Mouse (Mus musculus) forebrain, embryonic 10.5 days (tissue): Measurements from ENCODE around the gene Sae1. TPM values are rescaled to one million over a fixed set of nuclear protein-coding genes. Genes with fewer than 3 reads are reported as not detected.
A peak's percentile ranks its signal among the peaks of the same experiment; 100 is the strongest.

ENCODE experiments used
- DNase-seq: peaks from one replicate; pipeline ENCODE4 v3.0.0-alpha.2; 2017; ENCODE audit warnings: low spot score; ENCODE audit errors: extremely low spot score
- H3K27ac ChIP-seq: fragments of 300-500 bp; sonication (generic); 2 replicates; pipeline ENCODE4 v1.5.1; 2016; ENCODE audit warnings: mild to moderate bottlenecking
- H3K27me3 ChIP-seq: fragments of 300-500 bp; sonication (generic); 2 replicates; pipeline ENCODE4 v1.6.1; 2016; ENCODE audit warnings: mild to moderate bottlenecking; ENCODE audit not compliant: poor library complexity, severe bottlenecking
- H3K36me3 ChIP-seq: fragments of 300-500 bp; sonication (generic); replicated peaks from 2 replicates; pipeline ENCODE4 v1.6.1; 2016; ENCODE audit warnings: mild to moderate bottlenecking, moderate library complexity
- H3K4me1 ChIP-seq: fragments of 300-500 bp; sonication (generic); 2 replicates; pipeline ENCODE4 v1.6.1; 2016
- H3K4me3 ChIP-seq: fragments of 300-500 bp; sonication (generic); 2 replicates; pipeline ENCODE4 v1.5.1; 2016; ENCODE audit warnings: mild to moderate bottlenecking, moderate library complexity
- H3K9me3 ChIP-seq: fragments of 300-500 bp; sonication (generic); 2 replicates; pipeline ENCODE4 v1.6.1; 2016; ENCODE audit warnings: mild to moderate bottlenecking, moderate library complexity
- WGBS: fragments of 180-500 bp; shearing (Covaris S2); methylation state at CpG from one replicate; pipeline ENCODE4 v1.1.7; 2016; 5-methylcytosine and 5-hydroxymethylcytosine counted together
- polyA plus RNA-seq: library from polyadenylated mRNA; unstranded; fragments of >200 nt; fragmentation: Nextera tagmentation; extraction: Ambion mirVana; gene quantifications from 2 replicates; pipeline ENCODE4 v1.2.1, GENCODE M21; 2016

The Sae1 gene
- polyA plus RNA-seq, 1 experiment from 2014 or later = 505 TPM

DNA sequence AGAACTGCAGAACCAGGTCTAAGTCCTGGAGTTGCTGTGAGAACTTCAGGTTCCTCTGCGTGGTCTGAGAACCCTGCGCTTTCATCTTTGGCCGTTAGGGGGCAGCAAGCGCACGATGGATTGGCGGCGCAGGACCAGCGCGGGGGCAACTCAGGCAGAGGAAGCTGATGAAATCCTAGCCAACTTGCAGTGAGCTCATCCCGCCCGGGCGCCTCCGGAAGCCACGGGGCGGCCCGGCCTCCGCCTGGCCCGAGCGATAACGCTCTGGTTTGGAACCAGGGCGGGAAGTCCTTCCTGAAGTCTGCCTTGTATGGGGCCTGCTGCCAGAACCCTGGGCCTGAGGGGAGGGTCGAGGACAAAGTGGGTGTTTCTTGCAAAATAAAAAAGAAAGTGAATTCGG lies 92.8 kb downstream of the Sae1 start:
- Histone ChIP-seq H3K27me3 (peaks cover 16% of the 10 kb centered on the region; the same call in 1 of the 2 replicates), H3K27ac (peak overlapping the region; percentile 92), H3K4me3 (peak overlapping the region; percentile 62), H3K4me1 (peaks cover 46% of the 10 kb centered on the region), H3K36me3 (no peaks in the 10 kb centered on the region), H3K9me3 (no peaks in the 10 kb centered on the region)
- WGBS = under 1% methylated on average over 23 of the region's 23 CpGs
- peak; percentile 94 for DNase-seq

DNA sequence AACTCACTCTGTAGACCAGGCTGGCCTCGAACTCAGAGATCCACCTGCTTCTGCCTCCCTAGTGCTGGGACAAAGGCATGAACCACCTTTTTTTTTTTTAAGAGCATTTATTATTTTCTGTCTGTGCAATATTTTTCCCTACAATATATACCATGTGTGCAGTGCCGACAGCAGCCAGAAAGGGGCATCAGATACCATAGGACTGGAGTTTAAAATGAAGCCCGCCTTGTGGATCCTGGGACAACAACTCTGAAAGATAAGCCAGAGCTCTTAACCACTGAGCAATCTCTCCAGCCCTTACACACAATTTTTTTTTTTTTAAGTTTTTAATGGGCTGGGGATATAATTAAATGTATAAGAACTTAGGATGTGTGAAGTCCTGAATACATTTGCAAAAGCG lies 93.3 kb downstream of the Sae1 start:
- WGBS = 31% methylated on average over 4 of the region's 4 CpGs
- Histone ChIP-seq H3K27me3 (peaks cover 16% of the 10 kb centered on the region; the same call in 1 of the 2 replicates), H3K9me3 (no peaks in the 10 kb centered on the region), H3K4me1 (peaks cover 41% of the 10 kb centered on the region), H3K36me3 (no peaks in the 10 kb centered on the region), H3K27ac (peak overlapping the region; percentile 92), H3K4me3 (peak overlapping the region; percentile 62)
- no peak for DNase-seq

DNA sequence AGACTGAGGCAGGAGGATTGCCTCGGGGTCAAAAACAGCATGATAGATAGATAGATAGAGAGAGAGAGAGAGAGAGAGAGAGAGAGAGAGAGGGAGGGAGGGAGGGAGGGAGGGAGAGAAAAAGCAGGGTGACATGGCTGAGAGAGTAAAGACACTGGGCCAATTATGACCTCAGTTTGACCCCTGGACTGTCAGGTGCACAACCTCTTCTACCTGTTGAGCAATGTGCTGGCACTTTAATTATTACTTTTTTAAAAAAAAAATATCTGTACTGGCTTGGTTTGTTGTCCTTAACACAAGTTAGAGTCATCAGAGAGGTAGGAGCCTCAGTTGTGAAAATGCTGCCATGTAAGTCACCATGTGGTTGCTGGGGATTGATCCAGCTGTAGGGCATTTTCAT lies 99.8 kb downstream of the Sae1 start:
- H3K9me3 ChIP-seq = no peaks in the 10 kb centered on the region
- no peaks in the 10 kb centered on the region for H3K27me3 ChIP-seq
- H3K4me3 ChIP-seq = no peak overlapping the region
- peaks cover 20% of the 10 kb centered on the region for H3K4me1 ChIP-seq
- H3K36me3 ChIP-seq = peaks cover 20% of the 10 kb centered on the region
- no peak overlapping the region for H3K27ac ChIP-seq
- DNase-seq = no peak
- 92% methylated on average over 1 of the region's 1 CpGs for WGBS

DNA sequence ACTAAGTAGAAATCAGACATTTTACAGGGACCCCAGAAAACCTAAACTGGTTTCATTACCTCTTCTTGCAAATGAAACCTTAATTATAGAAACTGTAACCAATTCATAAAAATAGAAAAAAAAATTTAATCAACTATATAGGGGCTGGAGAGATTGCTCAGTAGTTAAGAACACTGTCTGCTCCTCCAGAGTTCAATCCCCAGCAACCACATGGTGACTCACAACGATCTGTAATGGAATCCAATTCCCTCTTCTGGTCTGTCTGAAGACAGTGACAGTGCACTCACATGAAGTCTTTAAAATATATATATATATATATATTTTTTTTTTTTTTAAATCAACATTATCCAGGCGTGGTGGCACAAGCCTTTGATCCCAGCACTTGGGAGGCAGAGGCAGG lies 100.6 kb downstream of the Sae1 start:
- Histone ChIP-seq H3K4me3 (peak overlapping the region; percentile 74), H3K36me3 (peaks cover 27% of the 10 kb centered on the region), H3K9me3 (no peaks in the 10 kb centered on the region), H3K27me3 (no peaks in the 10 kb centered on the region), H3K4me1 (peaks cover 20% of the 10 kb centered on the region), H3K27ac (peak overlapping the region; percentile 97)
- no peak for DNase-seq
- 93% methylated on average over 2 of the region's 2 CpGs for WGBS

DNA sequence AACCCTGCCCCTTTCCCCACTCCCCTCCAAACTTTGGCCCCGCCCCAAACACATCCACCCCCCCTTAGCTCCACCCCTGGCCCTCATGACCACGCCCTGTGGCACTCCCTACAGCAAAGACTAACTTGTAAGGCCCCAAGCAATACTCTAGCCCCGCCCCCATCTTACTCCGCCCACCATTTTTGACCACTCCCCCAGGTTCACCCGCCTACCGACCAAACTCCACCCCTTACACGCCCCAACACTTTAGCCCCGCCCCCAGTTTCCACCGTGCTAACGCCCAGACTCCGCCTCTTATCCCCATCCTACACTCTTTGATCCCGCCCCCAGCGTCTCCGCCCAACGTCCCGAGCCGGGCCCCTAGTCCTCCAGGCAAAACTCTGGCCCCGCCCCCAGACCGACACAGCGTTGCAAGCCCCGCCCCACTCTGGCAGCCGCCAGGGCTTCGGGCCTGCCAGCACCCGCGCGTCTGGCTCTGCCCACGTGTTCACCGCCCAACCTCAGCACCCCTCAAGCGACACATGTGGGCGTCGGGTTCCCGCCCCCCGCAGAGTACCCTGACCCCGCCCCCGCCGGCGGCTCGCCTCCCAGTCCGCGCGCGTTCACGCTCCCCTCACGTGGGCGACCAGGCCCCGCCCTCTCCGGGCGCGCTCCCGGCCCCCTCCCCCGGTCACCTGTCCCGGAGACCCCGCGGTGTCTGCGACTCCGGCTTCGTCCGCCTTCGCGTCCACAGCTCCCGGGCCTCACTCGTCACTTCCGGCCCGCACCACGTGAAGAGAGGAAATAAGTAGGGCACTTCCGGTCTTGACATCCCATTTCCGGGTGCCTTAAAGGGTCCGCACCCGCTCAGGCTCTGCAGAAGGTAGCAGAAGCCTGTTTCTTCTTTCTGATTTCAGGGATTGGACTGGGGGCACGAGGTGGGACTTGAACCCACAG lies 101.3 kb downstream of the Sae1 start, which contains the start of gene Ccdc9:
Gene Ccdc9, minus strand, starts transcription at position 770 of the 936 bp plus-strand sequence.
- under 1% methylated on average over 70 of the region's 70 CpGs for WGBS
- Histone ChIP-seq H3K4me3 (peak within 1 kb of the TSS; percentile 74), H3K27me3 (no peaks in the 10 kb centered on the region), H3K27ac (peak within 1 kb of the TSS; percentile 97), H3K9me3 (no peaks in the 10 kb centered on the region), H3K36me3 (peaks cover 35% of the 10 kb centered on the region), H3K4me1 (peaks cover 20% of the 10 kb centered on the region)
- peak; percentile 99 for DNase-seq

DNA sequence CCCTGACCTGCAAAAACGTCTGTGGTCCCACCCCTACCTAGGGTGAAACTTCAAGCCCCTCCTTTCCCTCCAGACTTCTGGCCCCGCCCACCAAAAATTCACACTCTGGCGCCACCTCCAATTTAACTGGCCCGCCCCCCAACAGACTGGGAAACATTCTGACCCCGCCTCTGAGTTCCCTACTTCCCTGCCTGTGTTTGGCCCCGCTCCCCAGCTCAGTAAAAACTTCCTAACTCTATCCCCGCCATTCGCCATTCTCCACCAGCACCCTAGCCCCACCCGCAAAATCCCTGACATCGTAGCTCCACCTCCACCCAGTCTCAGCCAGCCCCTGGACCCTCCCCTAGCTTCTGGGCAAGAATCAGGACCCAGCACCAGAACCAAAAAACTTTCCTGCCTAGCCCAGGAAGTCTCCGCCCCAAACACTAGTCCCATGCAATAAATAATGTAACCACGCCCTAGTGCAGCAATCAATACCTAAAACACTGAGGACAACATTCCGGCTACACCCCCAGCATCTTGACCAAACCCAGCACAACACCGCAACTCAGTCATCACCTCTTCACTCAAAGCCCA lies 102.1 kb downstream of the Sae1 start:
- H3K9me3 ChIP-seq = no peaks in the 10 kb centered on the region
- H3K27me3 ChIP-seq = no peaks in the 10 kb centered on the region
- H3K4me3 ChIP-seq = peak overlapping the region; percentile 74
- peaks cover 42% of the 10 kb centered on the region for H3K36me3 ChIP-seq
- peak; percentile 37 for DNase-seq
- H3K4me1 ChIP-seq = peaks cover 20% of the 10 kb centered on the region
- H3K27ac ChIP-seq = peak overlapping the region; percentile 97
- 4% methylated on average over 14 of the region's 14 CpGs for WGBS

DNA sequence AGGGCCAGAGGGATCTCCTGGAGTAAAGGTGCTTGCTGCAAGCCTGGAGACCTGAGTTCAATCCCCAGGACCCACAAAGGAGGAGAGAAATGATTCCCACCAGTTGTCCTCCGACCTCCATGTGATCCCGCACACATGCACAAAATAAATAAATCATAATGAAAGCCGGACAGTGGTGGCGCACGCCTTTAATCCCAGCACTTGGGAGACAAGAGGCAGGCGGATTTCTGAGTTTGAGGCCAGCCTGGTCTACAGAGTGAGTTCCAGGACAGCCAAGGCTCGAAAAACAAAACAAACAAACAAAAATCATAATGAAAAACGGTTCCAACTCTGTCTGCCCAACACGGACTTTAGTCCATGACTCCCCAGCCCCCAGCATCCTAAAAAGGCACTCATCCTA lies 102.7 kb downstream of the Sae1 start:
- Histone ChIP-seq H3K4me3 (peak overlapping the region; percentile 74), H3K4me1 (peaks cover 20% of the 10 kb centered on the region), H3K36me3 (peaks cover 49% of the 10 kb centered on the region), H3K27me3 (no peaks in the 10 kb centered on the region), H3K27ac (no peak overlapping the region), H3K9me3 (no peaks in the 10 kb centered on the region)
- 76% methylated on average over 9 of the region's 9 CpGs for WGBS
- no peak for DNase-seq

DNA sequence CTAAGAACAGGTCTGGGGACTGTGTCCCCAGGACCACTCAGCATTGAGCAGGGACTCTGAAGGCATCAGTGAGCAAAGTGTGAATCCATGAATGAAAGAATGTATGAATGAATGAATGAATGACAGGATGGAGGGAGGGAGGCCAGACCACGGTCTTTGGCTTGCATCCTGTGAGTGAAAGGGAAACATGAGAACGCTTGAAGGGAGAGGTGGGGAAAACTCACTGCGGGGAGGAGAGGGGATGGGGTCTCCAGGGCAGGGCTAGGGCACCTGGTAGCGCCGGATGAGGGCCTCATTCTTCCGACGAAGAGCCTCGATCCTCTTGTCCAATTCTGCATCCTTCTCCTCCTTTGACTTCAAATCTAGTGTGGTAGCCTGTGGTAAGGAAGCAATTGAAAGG lies 103.6 kb downstream of the Sae1 start:
- no peak for DNase-seq
- no peaks in the 10 kb centered on the region for H3K9me3 ChIP-seq
- peaks cover 56% of the 10 kb centered on the region for H3K36me3 ChIP-seq
- H3K27me3 ChIP-seq = no peaks in the 10 kb centered on the region
- H3K27ac ChIP-seq = no peak overlapping the region
- no peak overlapping the region for H3K4me3 ChIP-seq
- 93% methylated on average over 8 of the region's 8 CpGs for WGBS
- H3K4me1 ChIP-seq = peaks cover 20% of the 10 kb centered on the region

DNA sequence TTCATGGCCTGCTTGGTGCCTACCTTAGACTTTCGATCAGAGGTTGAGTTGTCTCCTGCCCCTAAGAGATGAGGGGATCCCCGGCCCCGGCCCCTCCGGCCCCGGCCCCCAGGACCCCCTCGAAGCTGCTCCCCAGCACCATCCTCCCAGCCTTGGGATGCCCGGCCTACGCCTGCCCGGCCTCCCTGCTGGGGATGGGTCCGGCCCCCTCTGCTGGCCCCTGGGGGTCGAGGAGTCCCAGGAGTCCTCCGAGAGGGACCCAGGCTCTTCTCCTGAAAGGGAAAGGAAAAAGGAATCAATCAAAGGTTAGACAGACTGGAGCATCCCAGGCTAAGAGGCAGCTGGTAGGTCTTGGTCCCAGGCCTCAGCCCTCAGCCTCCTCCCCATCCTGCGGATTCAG lies 105.3 kb downstream of the Sae1 start:
- Histone ChIP-seq H3K27me3 (no peaks in the 10 kb centered on the region), H3K9me3 (no peaks in the 10 kb centered on the region), H3K27ac (no peak overlapping the region), H3K4me1 (peaks cover 20% of the 10 kb centered on the region), H3K36me3 (peaks cover 73% of the 10 kb centered on the region), H3K4me3 (no peak overlapping the region)
- WGBS = 93% methylated on average over 13 of the region's 13 CpGs
- DNase-seq = no peak

DNA sequence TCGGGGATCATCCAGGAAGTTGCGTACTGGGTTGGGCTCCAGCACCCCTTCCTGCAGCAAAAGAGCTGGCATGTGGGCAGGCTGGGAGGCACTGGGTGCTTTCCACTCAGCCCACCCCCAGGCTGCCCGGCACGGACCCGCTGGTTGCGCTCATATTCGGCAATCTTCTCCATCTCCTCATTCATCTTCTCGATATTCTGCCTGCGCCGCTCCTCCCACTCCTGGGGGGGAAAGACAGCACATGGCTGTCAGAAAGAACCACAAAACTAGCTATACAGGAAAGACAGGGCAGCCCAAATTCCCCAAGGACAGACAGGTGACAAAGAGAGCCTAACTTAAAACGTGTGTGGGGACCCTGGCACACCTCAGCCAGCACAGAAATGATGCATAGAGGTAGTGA lies 106.9 kb downstream of the Sae1 start:
- Histone ChIP-seq H3K27ac (no peak overlapping the region), H3K4me3 (no peak overlapping the region), H3K36me3 (peaks cover 89% of the 10 kb centered on the region), H3K27me3 (peaks cover 3% of the 10 kb centered on the region; the same call in 1 of the 2 replicates), H3K4me1 (peaks cover 13% of the 10 kb centered on the region), H3K9me3 (no peaks in the 10 kb centered on the region)
- WGBS = 91% methylated on average over 11 of the region's 11 CpGs
- no peak for DNase-seq

DNA sequence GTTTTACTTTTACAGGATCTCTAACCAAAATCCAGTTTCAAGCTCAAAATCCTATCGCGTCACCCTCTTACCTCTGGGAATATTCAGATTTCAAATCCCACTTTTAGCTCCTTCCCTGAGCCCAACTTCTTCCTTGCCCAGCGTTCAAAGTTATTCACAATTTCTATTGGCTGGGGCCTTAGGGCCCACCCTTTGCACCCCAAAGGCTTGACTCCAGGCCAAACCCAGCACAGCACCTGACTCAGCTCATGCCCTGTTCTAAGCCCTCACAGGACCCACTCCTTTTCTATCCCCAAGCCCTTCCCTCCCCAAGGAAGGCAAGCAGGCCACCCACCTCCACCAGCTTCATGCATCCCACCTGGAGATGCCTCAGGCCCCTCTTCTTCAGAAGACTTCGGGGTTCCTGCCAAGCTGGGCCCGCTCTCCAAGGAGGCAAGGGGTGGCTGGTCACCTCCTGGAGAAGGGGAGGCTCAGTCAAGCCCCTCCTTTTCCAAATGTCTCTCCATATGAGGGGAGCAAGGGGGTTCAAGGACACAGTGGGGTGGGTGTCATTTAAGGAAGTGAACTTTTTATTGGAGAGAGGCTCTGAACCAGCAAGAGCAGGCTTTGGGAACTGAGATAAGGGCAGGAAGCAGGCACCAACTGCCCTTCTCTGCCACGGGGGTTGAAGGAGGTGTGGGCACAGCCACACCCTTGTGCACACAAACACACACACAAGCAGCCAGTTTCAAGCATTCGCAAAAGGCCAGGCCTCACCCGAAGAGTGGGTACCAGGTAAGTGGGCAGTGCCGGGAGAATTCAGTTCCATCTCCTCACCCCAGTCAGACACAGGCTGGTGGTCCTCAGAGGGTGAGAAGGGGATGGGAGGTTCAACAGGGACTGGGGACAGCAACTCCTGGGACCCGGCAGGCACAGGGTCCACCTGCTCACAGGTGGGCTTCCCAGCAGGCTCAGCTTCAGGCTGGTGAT lies 112.4 kb downstream of the Sae1 start:
- Histone ChIP-seq H3K4me3 (no peak overlapping the region), H3K4me1 (peaks cover 42% of the 10 kb centered on the region), H3K27ac (no peak overlapping the region), H3K9me3 (no peaks in the 10 kb centered on the region), H3K36me3 (peaks cover 52% of the 10 kb centered on the region), H3K27me3 (peaks cover 35% of the 10 kb centered on the region)
- DNase-seq = no peak
- 85% methylated on average over 10 of the region's 10 CpGs for WGBS

DNA sequence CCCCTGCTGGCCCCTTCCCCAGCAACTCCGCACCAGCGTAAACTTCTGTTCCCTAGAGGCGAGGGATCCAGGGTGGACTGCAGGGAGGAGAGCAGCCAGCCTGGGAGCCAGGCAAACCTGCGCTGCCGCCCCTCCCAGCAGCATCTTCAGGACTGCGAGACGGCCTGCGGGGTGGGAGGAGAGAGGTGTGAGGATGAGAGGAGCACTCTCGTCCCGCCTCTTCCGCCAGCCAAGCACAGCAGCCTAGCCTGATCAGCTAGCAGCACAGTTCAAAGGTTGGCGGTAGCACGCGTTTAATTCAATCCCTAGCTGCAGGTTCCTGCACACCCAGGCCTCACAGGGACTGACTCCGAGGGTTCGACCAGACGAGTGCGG lies 113.9 kb downstream of the Sae1 start:
- peaks cover 44% of the 10 kb centered on the region for H3K27me3 ChIP-seq
- peak; percentile 81 for DNase-seq
- H3K4me1 ChIP-seq = peaks cover 42% of the 10 kb centered on the region
- peaks cover 39% of the 10 kb centered on the region for H3K36me3 ChIP-seq
- no peaks in the 10 kb centered on the region for H3K9me3 ChIP-seq
- H3K27ac ChIP-seq = peak overlapping the region; percentile 87
- peak overlapping the region; percentile 70 for H3K4me3 ChIP-seq
- WGBS = 0% methylated on average over 18 of the region's 18 CpGs
